9 mouse cellular contexts compared by ENCODE assay signal in the genomic region with DNA sequence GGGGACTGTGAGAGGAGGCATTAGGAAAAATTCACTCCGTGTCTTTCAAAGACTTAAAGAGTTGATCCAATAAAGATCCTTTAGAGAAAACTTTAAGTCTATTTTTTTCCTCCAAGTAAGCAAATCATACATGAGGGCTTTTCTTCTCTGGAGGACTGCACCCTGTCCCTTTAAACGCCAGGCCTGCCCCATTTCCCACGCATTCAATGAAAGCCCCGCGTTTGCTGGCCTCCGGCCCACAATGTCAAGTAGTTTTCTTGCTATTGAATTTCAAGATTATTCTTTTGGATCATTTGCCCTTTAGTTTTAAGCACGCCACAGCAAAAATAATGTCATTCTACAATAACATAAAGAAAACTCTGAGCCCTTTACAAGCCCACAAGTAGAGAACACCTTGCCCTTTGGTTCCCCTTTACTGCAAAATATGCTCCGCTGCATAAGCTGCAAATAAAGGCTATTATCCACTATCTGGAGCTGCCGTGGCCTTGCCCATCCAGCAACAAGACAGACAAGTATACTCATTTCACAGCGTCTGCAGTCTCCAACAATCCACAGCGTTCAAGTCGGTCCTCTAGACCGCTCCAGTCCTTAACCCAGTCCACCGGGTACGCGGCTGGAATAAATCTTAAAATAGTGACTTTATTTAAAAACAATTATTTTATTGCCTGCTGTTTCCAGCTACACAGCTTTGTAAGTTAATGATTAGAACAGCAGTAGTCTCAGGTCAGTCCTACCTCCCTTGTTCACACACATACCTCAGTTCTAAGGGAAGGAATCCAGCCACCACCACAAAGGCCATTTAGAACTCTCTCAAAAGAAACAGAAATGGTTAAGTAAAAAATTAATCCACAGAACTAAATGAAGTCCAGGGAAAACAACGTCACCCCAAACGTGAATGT. TPM values are rescaled to one million over a fixed set of nuclear protein-coding genes. Genes with fewer than 3 reads are reported as not detected.
DNase-seq lines count a peak whose midpoint lies in the region; ATAC-seq lines count a peak whose summit lies in the region.
"Had no signal": no experiment of that assay in that cellular context is flagged by ENCODE, and none has a peak within 500 bp of the region (broad histone marks: within the 10 kb centered on the region; RNA-seq: fewer than 3 reads in every experiment).

No protein-coding gene starts in this region.

- ATAC-seq in embryonic facial prominence, embryonic 14.5 days (ENCODE audit: low read depth), result peak; percentile 30; the same call in 1 of the 2 replicates

- no peak overlapping the region for H3K4me3 ChIP-seq in embryonic facial prominence, embryonic 14.5 days (ENCODE audit: low read depth, low read length)
- H3K4me3 ChIP-seq in midbrain, embryonic 10.5 days, result peak overlapping the region; percentile 22; the same call in 1 of the 2 replicates
- H3K4me3 ChIP-seq: limb, embryonic 15.5 days had no signal

- no peaks in the 10 kb centered on the region for H3K9me3 ChIP-seq in embryonic facial prominence, embryonic 14.5 days (ENCODE audit: control insufficient read depth, low read length)
- H3K9me3 ChIP-seq in midbrain, embryonic 10.5 days (replicated peaks), result no peaks in the 10 kb centered on the region
- H3K9me3 ChIP-seq: limb, embryonic 15.5 days had no signal

- peaks cover 48% of the 10 kb centered on the region for H3K4me1 ChIP-seq in embryonic facial prominence, embryonic 14.5 days (ENCODE audit: control insufficient read depth, insufficient read depth, low read length)
- H3K4me1 ChIP-seq in midbrain, embryonic 10.5 days, result peaks cover 68% of the 10 kb centered on the region

- no peaks in the 10 kb centered on the region for H3K27me3 ChIP-seq in embryonic facial prominence, embryonic 14.5 days (replicated peaks; ENCODE audit: control insufficient read depth, insufficient read depth, low read length)
- H3K27me3 ChIP-seq in midbrain, embryonic 10.5 days (ENCODE audit: low read depth, poor library complexity, severe bottlenecking), result no peaks in the 10 kb centered on the region
- H3K27me3 ChIP-seq: limb, embryonic 15.5 days had no signal

- H3K27ac ChIP-seq in embryonic facial prominence, embryonic 14.5 days (replicated peaks; ENCODE audit: low read depth, low read length), result no peak overlapping the region
- H3K27ac ChIP-seq in midbrain, embryonic 10.5 days (replicated peaks), result peak overlapping the region; percentile 46
- H3K27ac ChIP-seq: limb, embryonic 15.5 days had no signal

- peak overlapping the region; percentile 31 for H3K4me2 ChIP-seq in embryonic facial prominence, embryonic 14.5 days (ENCODE audit: low read depth, low read length)
- H3K4me2 ChIP-seq: limb, embryonic 15.5 days had no signal

- 45% methylated on average over 18 of the region's 18 CpGs for WGBS in embryonic facial prominence, embryonic 14.5 days
- WGBS in midbrain, embryonic 10.5 days, result 58% methylated on average over 18 of the region's 18 CpGs

- DNase-seq in adrenal gland, adult 2 months, result peak; percentile 10
- no peak for DNase-seq in adrenal gland, postnatal 4 days (ENCODE audit: low spot score in 2 of 2)
- DNase-seq in embryonic facial prominence, embryonic 14.5 days (ENCODE audit: low spot score), result peak; percentile 34
- peak; percentile 41 for DNase-seq in kidney, adult 8-10 months
- DNase-seq in midbrain, embryonic 10.5 days (ENCODE audit: low spot score), result no peak
- DNase-seq in natural killer cell, adult 2 months (ENCODE audit: low spot score in 2 of 2), result no peak
- DNase-seq in layer of hippocampus, adult 8-10 months (ENCODE audit: low spot score in 2 of 2), result no peak
- no peak for DNase-seq in spleen, postnatal 10 days (ENCODE audit: low spot score in 2 of 2)

- no peak overlapping the region for H3K9ac ChIP-seq in embryonic facial prominence, embryonic 14.5 days (ENCODE audit: low read depth, low read length)
- H3K9ac ChIP-seq: limb, embryonic 15.5 days had no signal

- 0 out of 2 replicates have a peak, but pooled peaks cover 4% of the 10 kb centered on the region for H3K36me3 ChIP-seq in embryonic facial prominence, embryonic 14.5 days (ENCODE audit: control insufficient read depth, insufficient read depth, low read length)
- H3K36me3 ChIP-seq in midbrain, embryonic 10.5 days, result peaks cover 19% of the 10 kb centered on the region
- H3K36me3 ChIP-seq: limb, embryonic 15.5 days had no signal

RNA-seq across cellular contexts. Expression of gene Mllt3, which starts 15.5 kb away (rescaled TPM):
- 10 to 100 TPM; 24.7 to 30.0 TPM for total RNA-seq in adrenal gland, adult 2 months (2021)
- 2.2 and 3.0 TPM in 2 replicates for polyA plus RNA-seq in adrenal gland, adult 2 months (2012; rRNA removed)
- 10 to 100 TPM; 21.9 to 25.9 TPM for total RNA-seq in adrenal gland, postnatal 4 days (2021)
- polyA plus RNA-seq in embryonic facial prominence, embryonic 14.5 days (2014; fragmentation: Nextera tagmentation; extraction: Ambion mirVana), result 47.6 and 55.0 TPM in 2 replicates
- polyA plus RNA-seq in midbrain, embryonic 10.5 days (2016; fragmentation: Nextera tagmentation; extraction: Ambion mirVana), result 67.2 and 69.6 TPM in 2 replicates
- total RNA-seq in layer of hippocampus, adult 8-10 months (2022), result 10 to 100 TPM; 46.6 to 65.1 (median 57.3) TPM

Comparison
In these comparisons a context has a peak if more than half of its experiments do, and no peak if none do; other contexts are left out.
1. DNase-seq: peak in adrenal gland, adult 2 months (single experiment), embryonic facial prominence, embryonic 14.5 days (single experiment) and kidney, adult 8-10 months (2 of 2); none in adrenal gland, postnatal 4 days (0 of 2), midbrain, embryonic 10.5 days (single experiment), natural killer cell, adult 2 months (0 of 2), layer of hippocampus, adult 8-10 months (0 of 2) and spleen, postnatal 10 days (0 of 2).